Mouse (Mus musculus) ES-E14 (cell line): Measurements from ENCODE around the gene Olfr1436. TPM values are rescaled to one million over a fixed set of nuclear protein-coding genes. Genes with fewer than 3 reads are reported as not detected.
"Not testable (repeated sequence)": the region's sequence is repeated elsewhere in the genome, so short reads cannot be mapped to it uniquely, and the experiment has no call there.

Experiments used
- DNase-seq: peaks from one replicate; pipeline ENCODE4 v3.0.0-alpha.2; 2013; ENCODE audit warnings: low read depth, low spot score
- H3K27ac ChIP-seq: 2 replicates; pipeline ENCODE4 v1.5.1; 2012; ENCODE audit warnings: low read depth, mild to moderate bottlenecking, low read length, moderate library complexity, mixed read lengths; ENCODE audit not compliant: poor library complexity, insufficient read depth, severe bottlenecking
- H3K36me3 ChIP-seq: 2 replicates; pipeline ENCODE4 v1.6.1; 2012; ENCODE audit warnings: mild to moderate bottlenecking, low read length, moderate library complexity, mixed read lengths; ENCODE audit not compliant: control insufficient read depth, poor library complexity, insufficient read depth, severe bottlenecking
- H3K4me1 ChIP-seq, 2 experiments: fragments of 150-350 bp in 1 of 2; sonication (generic) in 1 of 2; 2 replicates each; pipeline ENCODE4 v1.6.1; 2012; ENCODE audit warnings: low read length in 2 of 2, mild to moderate bottlenecking in 1 of 2, mixed read lengths in 1 of 2; ENCODE audit not compliant: control insufficient read depth in 2 of 2, insufficient read depth in 2 of 2, poor library complexity in 1 of 2
- H3K4me3 ChIP-seq, 2 experiments: fragments of 150-350 bp in 1 of 2; sonication (generic) in 1 of 2; 2 replicates each; pipeline ENCODE4 v1.5.1; 2012; ENCODE audit warnings: low read length in 2 of 2, low read depth in 1 of 2, mild to moderate bottlenecking in 1 of 2, mixed read lengths in 1 of 2; ENCODE audit not compliant: insufficient read depth in 1 of 2, poor library complexity in 1 of 2, severe bottlenecking in 1 of 2
- H3K9ac ChIP-seq: 2 replicates; pipeline ENCODE4 v1.6.1; 2012; ENCODE audit warnings: low read depth, mild to moderate bottlenecking, low read length, mixed read lengths; ENCODE audit not compliant: poor library complexity, insufficient read depth, severe bottlenecking
- H3K9me3 ChIP-seq: fragments of 150-350 bp; sonication (generic); 2 replicates; pipeline ENCODE4 v1.6.1; 2012; ENCODE audit warnings: low read depth, mild to moderate bottlenecking, low read length; ENCODE audit not compliant: control insufficient read depth, insufficient read depth
- CHD2 ChIP-seq: IDR thresholded peaks from 2 replicates; pipeline ENCODE4 v1.6.1; 2014; ENCODE audit warnings: mild to moderate bottlenecking, low read depth, low read length, inconsistent platforms
- HCFC1 ChIP-seq: IDR thresholded peaks from 2 replicates; pipeline ENCODE4 v1.6.1; 2012; ENCODE audit warnings: low read length, inconsistent platforms, borderline replicate concordance; ENCODE audit not compliant: insufficient read depth
- MAFK ChIP-seq: IDR thresholded peaks from 2 replicates; pipeline ENCODE4 v1.6.1; 2014; ENCODE audit warnings: mild to moderate bottlenecking, low read depth, low read length, inconsistent platforms; ENCODE audit not compliant: insufficient read depth
- ZC3H11A ChIP-seq: IDR thresholded peaks from 2 replicates; pipeline ENCODE4 v1.6.1; 2012; ENCODE audit warnings: low read depth, mild to moderate bottlenecking, inconsistent platforms, low read length, borderline replicate concordance
- ZNF384 ChIP-seq: IDR thresholded peaks from 2 replicates; pipeline ENCODE4 v1.6.1; 2012; ENCODE audit warnings: low read depth, low read length, inconsistent platforms
- in situ Hi-C, 2 experiments: fragments of 600-800 bp; cut with MboI; formaldehyde crosslinking; loops; one replicate each; pipeline ENCODE4 v1.15.1; 2025; ENCODE audit warnings: low sequenced_read_pairs in 2 of 2, inconsistent platforms in 1 of 2; ENCODE audit not compliant: unreplicated experiment in 2 of 2
- total RNA-seq: library from RNA; depleted of rRNA; stranded (reverse); fragments of 300-350 nt; gene quantifications from 2 replicates; pipeline ENCODE4 v1.2.3, GENCODE M21; 2012; rRNA removed

The Olfr1436 gene
- not detected in 2 replicates for total RNA-seq

DNA sequence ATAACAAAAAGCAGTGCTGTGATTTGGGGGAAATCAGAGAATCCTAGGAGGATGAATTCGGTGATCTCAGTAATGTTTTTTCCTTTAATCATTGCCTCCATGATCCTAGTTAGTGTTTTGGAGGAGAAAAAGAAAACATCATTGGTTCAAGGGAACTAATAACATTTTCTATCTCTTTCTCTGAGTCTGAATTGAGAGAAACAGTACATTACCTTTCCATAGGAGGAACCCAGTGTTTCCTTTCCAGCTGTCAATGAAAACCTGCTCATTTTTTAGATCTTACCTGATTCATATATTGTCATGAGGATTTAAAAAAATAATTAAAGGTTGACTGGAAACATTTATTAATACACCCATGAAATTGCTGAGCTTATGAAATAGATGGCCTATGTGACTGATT lies at the start of gene Olfr1436:
Olfr1436 (minus strand) TSS at position 101 of the 400 bp plus-strand sequence.
- H3K4me1 ChIP-seq, DNase-seq, H3K9me3 ChIP-seq, in situ Hi-C loops, H3K27ac ChIP-seq, H3K4me3 ChIP-seq, H3K9ac ChIP-seq, H3K36me3 ChIP-seq: not testable (repeated sequence)

GRCm38 (mm10) chr19:12335810-12336209 lies 36.9 kb upstream of the Olfr1436 start, which contains the start of gene Olfr1438-ps1:
Gene Olfr1438-ps1 (minus strand): TSS chr19:12335910.
- H3K9ac ChIP-seq: no peak within 1 kb of the TSS
- H3K9me3 ChIP-seq: no peaks in the 10 kb centered on the region
- TF ChIP-seq ZNF384 (no peak), MAFK (no peak), CHD2 (no peak), ZC3H11A (no peak), HCFC1 (no peak)
- no peak within 1 kb of the TSS for H3K4me3 ChIP-seq
- in situ Hi-C loops: no loop called here
- no peak within 1 kb of the TSS for H3K27ac ChIP-seq
- no peaks in the 10 kb centered on the region for H3K36me3 ChIP-seq
- no peak for DNase-seq
- H3K4me1 ChIP-seq: no peaks in the 10 kb centered on the region

- H3K9ac ChIP-seq: no peak within 1 kb of the TSS
- no peak within 1 kb of the TSS for H3K4me3 ChIP-seq
- H3K36me3 ChIP-seq: no peaks in the 10 kb centered on the region
- TF ChIP-seq MAFK: no peak
- TF ChIP-seq CHD2: no peak
- TF ChIP-seq ZC3H11A: no peak
- TF ChIP-seq ZNF384: no peak
- no peak for TF ChIP-seq HCFC1
- no peak for DNase-seq
- H3K9me3 ChIP-seq: no peaks in the 10 kb centered on the region
- in situ Hi-C loops: no loop called here
- H3K4me1 ChIP-seq: no peaks in the 10 kb centered on the region
- H3K27ac ChIP-seq: no peak within 1 kb of the TSS
Measured at GRCm38 (mm10) chr19:12325001-12325400, 26.1 kb upstream of the Olfr1436 start, which contains the start of gene Olfr1437. Gene Olfr1437 (minus strand): TSS chr19:12325101.

DNA sequence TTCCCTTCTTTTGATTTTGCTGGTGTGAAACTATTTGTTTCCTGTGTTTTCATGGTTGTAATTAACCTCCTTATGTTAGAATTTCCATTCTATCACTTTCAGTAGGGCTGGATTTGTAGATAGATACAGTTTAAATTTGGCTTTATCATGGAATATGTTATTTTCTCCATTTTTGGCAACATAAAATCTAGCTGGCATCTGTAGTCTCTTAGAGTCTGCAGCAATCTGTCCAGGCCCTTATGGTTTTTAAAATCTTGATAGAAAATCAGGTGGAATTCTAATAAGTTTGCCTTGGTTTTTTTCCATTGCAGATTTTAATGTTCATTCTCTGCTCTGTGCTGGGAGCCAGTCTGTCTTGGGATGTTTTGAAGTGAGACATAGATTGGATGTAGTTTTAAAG lies 6.0 kb downstream of the Olfr1436 start:
- no peak overlapping the region for H3K9ac ChIP-seq
- TF ChIP-seq HCFC1 (no peak), MAFK (no peak), CHD2 (no peak), ZNF384 (no peak)
- H3K9me3 ChIP-seq: no peaks in the 10 kb centered on the region
- H3K4me1 ChIP-seq: no peaks in the 10 kb centered on the region
- H3K27ac ChIP-seq: no peak overlapping the region
- no peak for DNase-seq
- in situ Hi-C loops: no loop called here
- H3K36me3 ChIP-seq: no peaks in the 10 kb centered on the region
- no peak overlapping the region for H3K4me3 ChIP-seq

- H3K9me3 ChIP-seq: no peaks in the 10 kb centered on the region
- DNase-seq: no peak
- in situ Hi-C loops: no loop called here
- no peaks in the 10 kb centered on the region for H3K36me3 ChIP-seq
- H3K9ac ChIP-seq: no peak within 1 kb of the TSS
- H3K4me1 ChIP-seq: no peaks in the 10 kb centered on the region
- no peak within 1 kb of the TSS for H3K4me3 ChIP-seq
- TF ChIP-seq CHD2 (no peak), ZNF384 (no peak), HCFC1 (no peak), ZC3H11A (no peak), MAFK (no peak)
- no peak within 1 kb of the TSS for H3K27ac ChIP-seq
Measured at GRCm38 (mm10) chr19:12279554-12279953, 19.4 kb downstream of the Olfr1436 start, which contains the start of gene Olfr1434. Gene Olfr1434 (plus strand): TSS chr19:12279854.
